Mouse (Mus musculus) myocyte (in vitro differentiated cells): ENCODE results near the gene Myrfl. TPM values are rescaled to one million over a fixed set of nuclear protein-coding genes. Genes with fewer than 3 reads are reported as not detected.

ENCODE experiments used
- H3K27me3 ChIP-seq: one replicate; pipeline ENCODE4 v1.6.1; 2011; ENCODE audit not compliant: control insufficient read depth, insufficient read depth, insufficient read length
- H3K36me3 ChIP-seq: one replicate; pipeline ENCODE4 v1.6.1; 2011; ENCODE audit not compliant: control insufficient read depth, insufficient read depth
- H3K4me2 ChIP-seq: one replicate; pipeline ENCODE4 v1.6.1; 2011; ENCODE audit warnings: low read depth, control low read depth
- H3K4me3 ChIP-seq: one replicate; pipeline ENCODE4 v1.5.1; 2011; ENCODE audit warnings: mild to moderate bottlenecking, control low read depth, moderate library complexity
- H3K79me2 ChIP-seq: one replicate; pipeline ENCODE4 v1.6.1; 2011; ENCODE audit not compliant: control insufficient read depth, insufficient read depth
- H3ac ChIP-seq: one replicate; pipeline ENCODE4 v1.6.1; 2011; ENCODE audit not compliant: control insufficient read depth, insufficient read length
- CEBPB ChIP-seq: IDR thresholded peaks from 2 replicates; pipeline ENCODE4 v1.6.1; 2011; ENCODE audit warnings: mild to moderate bottlenecking, moderate library complexity; ENCODE audit not compliant: poor library complexity, insufficient read depth, severe bottlenecking
- E2F4 ChIP-seq: IDR thresholded peaks from one replicate; pipeline ENCODE4 v1.6.1; 2011; ENCODE audit warnings: mild to moderate bottlenecking, control low read depth, moderate library complexity; ENCODE audit not compliant: insufficient read depth
- MAX ChIP-seq: IDR thresholded peaks from one replicate; pipeline ENCODE4 v1.6.1; 2011; ENCODE audit warnings: low read depth, mild to moderate bottlenecking, control low read depth
- MYOD1 ChIP-seq, 3 experiments: IDR thresholded peaks; one replicate each; pipeline ENCODE4 v1.6.1; 2011; ENCODE audit warnings: control low read depth in 2 of 3, low read depth in 2 of 3, mild to moderate bottlenecking in 2 of 3, moderate library complexity in 1 of 3; ENCODE audit not compliant: insufficient read length in 2 of 3, control insufficient read depth in 1 of 3
- MYOG ChIP-seq, 3 experiments: IDR thresholded peaks; one replicate each; pipeline ENCODE4 v1.6.1; 2011; ENCODE audit warnings: control low read depth in 2 of 3, low read depth in 2 of 3, mild to moderate bottlenecking in 2 of 3; ENCODE audit not compliant: insufficient read length in 2 of 3, control insufficient read depth in 1 of 3, insufficient read depth in 1 of 3
- POLR2A ChIP-seq: IDR thresholded peaks from one replicate; pipeline ENCODE4 v1.6.1; 2011; ENCODE audit warnings: low read depth, mild to moderate bottlenecking, control low read depth, moderate library complexity; ENCODE audit not compliant: insufficient read length
- POLR2AphosphoS2 ChIP-seq: IDR thresholded peaks from one replicate; pipeline ENCODE4 v1.6.1; 2011; ENCODE audit warnings: low read depth, control low read depth; ENCODE audit not compliant: insufficient read length
- REST ChIP-seq: IDR thresholded peaks from one replicate; pipeline ENCODE4 v1.6.1; 2011; ENCODE audit warnings: mild to moderate bottlenecking, control low read depth, moderate library complexity; ENCODE audit not compliant: insufficient read depth, insufficient read length
- SRF ChIP-seq: IDR thresholded peaks from one replicate; pipeline ENCODE4 v1.6.1; 2011; ENCODE audit warnings: low read depth; ENCODE audit not compliant: control insufficient read depth, insufficient read length
- TCF12 ChIP-seq: IDR thresholded peaks from one replicate; pipeline ENCODE4 v1.6.1; 2011; ENCODE audit warnings: mild to moderate bottlenecking, control low read depth; ENCODE audit not compliant: poor library complexity, insufficient read depth, severe bottlenecking
- TCF3 ChIP-seq: IDR thresholded peaks from one replicate; pipeline ENCODE4 v1.6.1; 2011; ENCODE audit warnings: low read depth, control low read depth; ENCODE audit not compliant: insufficient read length
- USF1 ChIP-seq: IDR thresholded peaks from one replicate; pipeline ENCODE4 v1.6.1; 2011; ENCODE audit warnings: low read depth, mild to moderate bottlenecking, control low read depth, moderate library complexity
- polyA plus RNA-seq: library from polyadenylated mRNA; unstranded; fragments of >200 nt; fragmentation: generic; extraction: Trizol; gene quantifications from one replicate; pipeline ENCODE4 v1.2.1, GENCODE M21; 2012; ENCODE audit warnings: missing spikeins

Myrfl gene
- polyA plus RNA-seq, 1 experiment, result 0.04 TPM

GRCm38 (mm10) chr10:116908901-116909642, 12.4 kb upstream of the Myrfl start:
- peaks cover 42% of the 10 kb centered on the region for H3K36me3 ChIP-seq
- no peaks in the 10 kb centered on the region for H3K27me3 ChIP-seq
- no peak overlapping the region for H3K4me2 ChIP-seq
- no peak overlapping the region for H3K4me3 ChIP-seq
- TF ChIP-seq SRF, result no peak
- H3ac ChIP-seq, result no peak overlapping the region
- no peaks in the 10 kb centered on the region for H3K79me2 ChIP-seq

- no peak for TF ChIP-seq SRF
- TF ChIP-seq TCF12, result no peak
- TF ChIP-seq USF1, result no peak
- TF ChIP-seq MAX, result no peak
- no peak for TF ChIP-seq MYOG (IDR thresholded peaks at IDR 0.05; ENCODE audit: control insufficient read depth in 1 of 3, insufficient read depth in 1 of 3, insufficient read length in 2 of 3, low read depth in 2 of 3)
- TF ChIP-seq POLR2AphosphoS2, result no peak
- TF ChIP-seq TCF3, result no peak
- TF ChIP-seq E2F4, result no peak
- no peak for TF ChIP-seq REST
- no peak for TF ChIP-seq POLR2A
- no peak for TF ChIP-seq CEBPB
- no peak for TF ChIP-seq MYOD1 (IDR thresholded peaks at IDR 0.05; ENCODE audit: control insufficient read depth in 1 of 3, insufficient read length in 2 of 3, low read depth in 2 of 3)
- Histone ChIP-seq H3ac (no peak overlapping the region), H3K4me2 (no peak overlapping the region), H3K27me3 (no peaks in the 10 kb centered on the region), H3K4me3 (no peak overlapping the region), H3K36me3 (peaks cover 33% of the 10 kb centered on the region), H3K79me2 (no peaks in the 10 kb centered on the region)
Observed at GRCm38 (mm10) chr10:116906794-116907193, 10.1 kb upstream of the Myrfl start.

- Histone ChIP-seq H3K79me2 (no peaks in the 10 kb centered on the region), H3K4me2 (no peak overlapping the region), H3K36me3 (peaks cover 25% of the 10 kb centered on the region), H3ac (no peak overlapping the region), H3K4me3 (no peak overlapping the region), H3K27me3 (no peaks in the 10 kb centered on the region)
- peak in 1 of 3 experiments; percentile 31 for TF ChIP-seq MYOG (IDR thresholded peaks at IDR 0.05; ENCODE audit: control insufficient read depth in 1 of 3, insufficient read depth in 1 of 3, insufficient read length in 2 of 3, low read depth in 2 of 3)
- no peak for TF ChIP-seq MAX
- TF ChIP-seq REST, result no peak
- TF ChIP-seq POLR2A, result no peak
- TF ChIP-seq MYOD1 (IDR thresholded peaks at IDR 0.05; ENCODE audit: control insufficient read depth in 1 of 3, insufficient read length in 2 of 3, low read depth in 2 of 3), result peak in 2 of 3 experiments; percentile 49 to 63
- TF ChIP-seq USF1, result no peak
- no peak for TF ChIP-seq CEBPB
- TF ChIP-seq SRF, result no peak
- TF ChIP-seq TCF3, result no peak
- no peak for TF ChIP-seq POLR2AphosphoS2
- TF ChIP-seq E2F4, result no peak
- no peak for TF ChIP-seq TCF12
Observed at GRCm38 (mm10) chr10:116904503-116904908, 7.8 kb upstream of the Myrfl start.

GRCm38 (mm10) chr10:116895108-116895833, 1.4 kb downstream of the Myrfl start:
- Histone ChIP-seq H3K36me3 (no peaks in the 10 kb centered on the region), H3K4me2 (no peak overlapping the region), H3K4me3 (no peak overlapping the region), H3K79me2 (no peaks in the 10 kb centered on the region), H3K27me3 (no peaks in the 10 kb centered on the region), H3ac (no peak overlapping the region)
- TF ChIP-seq MYOD1 (IDR thresholded peaks at IDR 0.05; ENCODE audit: control insufficient read depth in 1 of 3, insufficient read length in 2 of 3, low read depth in 2 of 3), result no peak
- TF ChIP-seq MAX, result no peak
- no peak for TF ChIP-seq POLR2A
- TF ChIP-seq TCF3, result no peak
- TF ChIP-seq TCF12, result no peak
- no peak for TF ChIP-seq E2F4
- no peak for TF ChIP-seq SRF
- no peak for TF ChIP-seq POLR2AphosphoS2
- TF ChIP-seq USF1, result no peak
- TF ChIP-seq CEBPB, result no peak

- Histone ChIP-seq H3K4me3 (no peak overlapping the region), H3K36me3 (no peaks in the 10 kb centered on the region), H3K4me2 (no peak overlapping the region), H3ac (no peak overlapping the region), H3K27me3 (no peaks in the 10 kb centered on the region), H3K79me2 (no peaks in the 10 kb centered on the region)
- TF ChIP-seq MYOG (IDR thresholded peaks at IDR 0.05; ENCODE audit: control insufficient read depth in 1 of 3, insufficient read depth in 1 of 3, insufficient read length in 2 of 3, low read depth in 2 of 3) (no peak), TCF3 (no peak), POLR2AphosphoS2 (no peak)
Observed at GRCm38 (mm10) chr10:116894540-116894939, 2.2 kb downstream of the Myrfl start.
